Mouse (Mus musculus) right cerebral cortex, postnatal 10 days (tissue): ENCODE data around the gene Olfr418.
"Not testable (repeated sequence)": the region's sequence is repeated elsewhere in the genome, so short reads cannot be mapped to it uniquely, and the experiment has no call there.

Source experiments
- DNase-seq, 2 experiments: peaks; one replicate each; pipeline ENCODE4 v3.0.0; 2021; ENCODE audit warnings: low spot score in 2 of 2

Olfr418 gene

GRCm38 (mm10) chr1:173265701-173266100, at the start of gene Olfr418:
Gene Olfr418, plus strand, starts transcription at chr1:173266001.
- DNase-seq = no peak

GRCm38 (mm10) chr1:173216481-173216880, 49.3 kb upstream of the Olfr418 start:
- no peak for DNase-seq

- DNase-seq = no peak
Measured at GRCm38 (mm10) chr1:173227081-173227480, 38.7 kb upstream of the Olfr418 start, which contains the start of gene Fcer1a. Gene Fcer1a, minus strand, starts transcription at chr1:173227214.

- DNase-seq = not testable (repeated sequence)
Measured at GRCm38 (mm10) chr1:173237004-173237403, 28.8 kb upstream of the Olfr418 start.

- DNase-seq = no peak
Measured at GRCm38 (mm10) chr1:173249888-173250287, 15.9 kb upstream of the Olfr418 start.

GRCm38 (mm10) chr1:173277677-173278076, 11.9 kb downstream of the Olfr418 start, which contains the start of gene Mptx2:
Gene Mptx2, minus strand, starts transcription at chr1:173277777.
- no peak for DNase-seq

- DNase-seq = not testable (repeated sequence)
Measured at GRCm38 (mm10) chr1:173302795-173303194, 37.0 kb downstream of the Olfr418 start.

GRCm38 (mm10) chr1:173313535-173314050, 47.8 kb downstream of the Olfr418 start:
- DNase-seq = not testable (repeated sequence)

GRCm38 (mm10) chr1:173315725-173316124, 49.9 kb downstream of the Olfr418 start:
- DNase-seq = no peak

GRCm38 (mm10) chr1:173317925-173318477, 52.2 kb downstream of the Olfr418 start:
- no peak for DNase-seq

GRCm38 (mm10) chr1:173321593-173322248, 55.9 kb downstream of the Olfr418 start:
- no peak for DNase-seq

- DNase-seq = no peak
Measured at GRCm38 (mm10) chr1:173322249-173322627, 56.4 kb downstream of the Olfr418 start.
